In genomic region chr6:119796291-119796690, GRCm38 (mm10) we compare ENCODE assay signal across 20 mouse cellular contexts. TPM values are rescaled to one million over a fixed set of nuclear protein-coding genes. Genes with fewer than 3 reads are reported as not detected.
DNase-seq lines count a peak whose midpoint lies in the region; ATAC-seq and TF ChIP-seq lines count a peak whose summit lies in the region.
"Had no signal": no experiment of that assay in that cellular context is flagged by ENCODE, and none has a peak within 500 bp of the region (broad histone marks: within the 10 kb centered on the region; RNA-seq: fewer than 3 reads in every experiment).

No protein-coding gene starts in this region.

- ATAC-seq in megakaryocyte-erythroid progenitor cell, adult 5-6 weeks (replicated peaks; ENCODE audit: low FRiP score, low TSS enrichment, poor library complexity, severe bottlenecking), result 0 out of 2 replicates have a peak, but pooled peaks have one; percentile 22
- ATAC-seq: activated CD4-positive, CD25-positive, alpha-beta regulatory T cell, adult 4 months; CD4-positive, CD25-positive, alpha-beta regulatory T cell, adult 4 months; Patski had no signal

- no peak overlapping the region; the same call in 1 of the 2 replicates for H3K4me3 ChIP-seq in layer of hippocampus, adult 2 months
- H3K4me3 ChIP-seq: embryonic facial prominence, embryonic 12.5 days; forebrain, embryonic 12.5 days; heart, embryonic 13.5 days; hindbrain, embryonic 15.5 days had no signal

- peak; percentile 17 for DNase-seq in adrenal gland, postnatal 10 days
- no peak for DNase-seq in adrenal gland, postnatal 4 days (ENCODE audit: low spot score in 2 of 2)
- DNase-seq in layer of hippocampus, adult 2 months (ENCODE audit: low spot score in 2 of 2), result no peak
- no peak for DNase-seq in layer of hippocampus, adult 8-10 months (ENCODE audit: low spot score in 2 of 2)
- DNase-seq in adipocyte (ENCODE audit: low spot score), result peak; percentile 91
- DNase-seq in retina, postnatal 1 day, result no peak
- DNase-seq: adrenal gland, adult 2 months; adrenal gland, postnatal 36 days; B cell, adult 2 months; gastrocnemius, postnatal 36 days; heart, adult 11 months; heart, postnatal 36 days had no signal

- H3K27ac ChIP-seq in layer of hippocampus, adult 2 months, result peak overlapping the region; percentile 83
- H3K27ac ChIP-seq: embryonic facial prominence, embryonic 12.5 days; forebrain, embryonic 12.5 days; heart, embryonic 13.5 days; hindbrain, embryonic 15.5 days had no signal

- no peak for TF ChIP-seq CTCF in layer of hippocampus, adult 2 months (conservative IDR thresholded peaks at IDR 0.05)

RNA-seq across cellular contexts. Expression of gene Erc1, which starts 51.7 kb away (rescaled TPM):
- total RNA-seq in adrenal gland, postnatal 10 days (2021), result 10 to 100 TPM; 19.3 to 24.1 TPM
- 10 to 100 TPM; 25.3 to 30.1 TPM for total RNA-seq in adrenal gland, postnatal 4 days (2021)
- 10 to 100 TPM; 51.9 to 54.5 TPM for total RNA-seq in layer of hippocampus, adult 2 months (2021)
- total RNA-seq in layer of hippocampus, adult 8-10 months (2022), result 10 to 100 TPM; 46.3 to 54.1 (median 50.4) TPM
- total RNA-seq in megakaryocyte-erythroid progenitor cell, adult 5-6 weeks (2014; fragmentation: Nextera tagmentation), result 12.8 and 13.5 TPM in 2 replicates
- total RNA-seq in megakaryocyte-erythroid progenitor cell, adult 5-6 weeks (2017), result 13.5 and 22.3 TPM in 2 replicates

Comparison
In these comparisons a context has a peak if more than half of its experiments do, and no peak if none do; other contexts are left out.
1. DNase-seq: peak in adrenal gland, postnatal 10 days (single experiment) and adipocyte (single experiment); none in adrenal gland, postnatal 4 days (0 of 2), layer of hippocampus, adult 2 months (0 of 2), layer of hippocampus, adult 8-10 months (0 of 2) and retina, postnatal 1 day (single experiment).